Mouse (Mus musculus) left cerebral cortex, postnatal 10 days (tissue): ENCODE results near the gene Kpna7. TPM values are rescaled to one million over a fixed set of nuclear protein-coding genes. Genes with fewer than 3 reads are reported as not detected.
"Not testable (repeated sequence)": the region's sequence is repeated elsewhere in the genome, so short reads cannot be mapped to it uniquely, and the experiment has no call there.

Experiments
- DNase-seq, 2 experiments: peaks; one replicate each; pipeline ENCODE4 v3.0.0; 2021 to 2022; ENCODE audit warnings: low spot score in 2 of 2, mixed read lengths in 1 of 2; ENCODE audit errors: extremely low spot score in 1 of 2
- intact Hi-C: fragments of 180-260 bp; cut with DNase I; formaldehyde crosslinking; loops from one replicate; pipeline ENCODE4 v1.15.1; 2025
- total RNA-seq, 2 experiments: library from RNA; stranded (reverse); gene quantifications; 2 replicates each; pipeline ENCODE4 v1.2.3; 2021

Gene Kpna7
- total RNA-seq, 2 experiments from 2014 or later = not detected

- intact Hi-C loops = no loop called here
- no peak for DNase-seq
Measured at GRCm38 (mm10) chr5:145110401-145110800, 26.6 kb upstream of the Kpna7 start.

DNA sequence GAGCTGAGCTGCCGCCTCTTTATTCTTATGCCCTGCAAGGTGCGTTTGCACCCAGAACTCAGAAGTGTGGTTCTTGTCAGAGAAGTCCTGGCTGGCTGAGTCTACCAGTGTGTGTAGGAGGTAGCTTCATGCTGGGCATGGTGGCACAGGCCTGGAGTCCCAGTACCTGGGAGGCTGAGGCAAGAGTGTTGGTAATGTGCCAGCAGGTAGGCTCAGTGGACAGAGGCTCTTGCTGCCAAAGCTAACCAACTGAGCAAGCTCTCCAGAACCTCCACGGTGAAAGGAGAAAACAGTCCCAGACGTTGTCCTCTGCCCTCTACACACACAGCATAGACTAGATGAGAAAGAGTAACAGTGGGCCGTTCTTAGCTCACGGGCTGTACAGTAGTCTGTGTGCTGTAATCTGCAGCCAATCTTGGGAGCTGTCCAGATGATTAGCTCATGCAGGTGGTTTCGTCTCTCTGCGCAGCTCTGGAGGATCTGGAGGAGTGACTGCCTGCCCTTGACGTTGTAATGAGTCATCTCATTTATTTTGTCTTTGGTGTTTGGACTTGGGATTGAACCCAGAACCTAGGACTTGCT, 22.0 kb upstream of the Kpna7 start:
- DNase-seq = no peak
- intact Hi-C loops = no loop called here

GRCm38 (mm10) chr5:145104328-145104727, 20.5 kb upstream of the Kpna7 start:
- no peak for DNase-seq
- intact Hi-C loops = no loop called here

DNA sequence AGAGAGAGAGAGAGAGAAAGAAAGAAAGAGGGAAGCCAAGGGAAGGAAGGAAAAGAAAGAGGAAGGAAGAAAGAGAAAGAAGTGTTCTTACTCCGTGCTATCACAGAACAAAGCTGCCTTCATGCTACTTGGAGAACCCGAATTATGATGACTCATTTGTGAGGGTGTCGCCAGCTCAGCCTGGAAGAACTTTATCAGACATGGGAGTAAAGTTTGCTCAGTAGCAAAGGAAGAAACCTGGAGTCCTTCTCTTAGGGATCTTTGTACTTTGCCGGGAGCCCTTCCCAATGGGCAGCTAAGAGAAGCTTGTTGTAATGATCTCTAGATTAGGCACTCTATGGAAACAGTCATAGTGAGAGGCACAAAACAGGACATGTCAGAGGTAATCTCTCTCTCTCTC, 18.9 kb upstream of the Kpna7 start:
- DNase-seq = no peak
- intact Hi-C loops = no loop called here

- intact Hi-C loops, DNase-seq: not testable (repeated sequence)
Measured at GRCm38 (mm10) chr5:145101451-145101850, 17.6 kb upstream of the Kpna7 start.

- intact Hi-C loops = no loop called here
- DNase-seq = no peak
Measured at GRCm38 (mm10) chr5:145100960-145101359, 17.1 kb upstream of the Kpna7 start.

DNA sequence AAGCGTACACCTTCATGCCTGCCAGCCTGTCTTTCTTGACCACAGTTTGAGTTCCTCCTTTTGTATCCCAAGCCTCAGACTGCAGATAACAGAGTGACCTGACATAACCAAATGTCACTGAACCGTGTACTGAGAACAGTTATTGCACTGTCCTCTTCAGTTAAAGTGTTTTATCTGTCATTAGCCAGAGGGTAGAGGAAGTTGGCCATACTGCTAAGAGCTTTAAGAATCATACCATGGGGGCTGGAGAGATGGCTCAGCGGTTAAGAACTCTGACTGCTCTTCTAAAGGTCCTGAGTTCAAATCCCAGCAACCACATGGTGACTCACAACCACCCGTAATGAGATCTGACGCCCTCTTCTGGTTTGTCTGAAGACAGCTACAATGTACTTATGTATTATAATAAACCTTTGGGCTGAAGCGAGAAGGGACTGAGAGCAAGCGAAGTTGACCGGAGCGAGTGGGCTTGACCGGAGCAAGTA, 14.6 kb upstream of the Kpna7 start:
- no peak for DNase-seq
- intact Hi-C loops = no loop called here

DNA sequence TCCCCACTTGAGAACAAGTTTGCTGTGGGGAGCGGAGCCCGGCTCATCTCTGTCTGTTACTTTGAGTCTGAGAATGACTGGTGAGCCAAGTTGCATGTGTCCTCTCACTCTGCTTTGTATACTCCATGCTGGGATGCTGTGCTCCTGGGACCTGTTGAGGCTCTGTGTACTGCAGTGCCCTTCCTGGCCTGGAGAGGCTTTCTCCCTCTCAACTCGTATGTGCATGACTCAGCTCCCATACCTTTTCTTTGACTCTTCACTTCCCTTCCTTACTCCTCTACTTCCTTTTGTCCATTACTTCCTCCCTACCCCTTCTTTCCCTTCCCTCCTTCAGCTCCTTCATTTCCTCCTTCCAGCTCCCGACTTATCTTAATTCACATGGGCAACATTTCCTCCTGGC, 12.4 kb upstream of the Kpna7 start:
- DNase-seq = no peak

GRCm38 (mm10) chr5:145089878-145090277, 6.0 kb upstream of the Kpna7 start:
- no peak for DNase-seq
- intact Hi-C loops = no loop called here

More for the DNA sequence above, 12.4 kb upstream of the Kpna7 start:
- intact Hi-C loops = no loop called here

DNA sequence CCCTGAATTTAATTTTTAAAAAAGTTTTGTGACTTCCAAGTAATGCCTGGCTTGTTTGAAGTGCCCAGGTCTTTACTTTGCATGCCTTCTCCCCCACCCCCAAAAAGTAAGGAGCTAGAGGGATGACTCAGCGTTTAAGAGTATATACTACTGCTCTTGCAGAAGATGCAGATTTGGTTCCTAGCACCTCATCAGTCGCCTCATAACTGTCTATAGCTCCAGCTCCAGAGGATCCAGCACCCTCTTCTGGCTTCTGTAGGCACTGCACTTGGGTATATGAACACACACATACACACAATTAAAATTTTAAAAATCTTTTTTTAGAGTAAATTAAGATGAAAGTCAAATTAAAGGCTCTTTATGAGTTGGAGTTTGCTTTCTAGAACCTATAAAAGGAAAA, 4.4 kb upstream of the Kpna7 start:
- intact Hi-C loops = no loop called here
- no peak for DNase-seq

- intact Hi-C loops = no loop called here
- DNase-seq = no peak
Measured at GRCm38 (mm10) chr5:145084822-145085221, 992 bp upstream of the Kpna7 start.

DNA sequence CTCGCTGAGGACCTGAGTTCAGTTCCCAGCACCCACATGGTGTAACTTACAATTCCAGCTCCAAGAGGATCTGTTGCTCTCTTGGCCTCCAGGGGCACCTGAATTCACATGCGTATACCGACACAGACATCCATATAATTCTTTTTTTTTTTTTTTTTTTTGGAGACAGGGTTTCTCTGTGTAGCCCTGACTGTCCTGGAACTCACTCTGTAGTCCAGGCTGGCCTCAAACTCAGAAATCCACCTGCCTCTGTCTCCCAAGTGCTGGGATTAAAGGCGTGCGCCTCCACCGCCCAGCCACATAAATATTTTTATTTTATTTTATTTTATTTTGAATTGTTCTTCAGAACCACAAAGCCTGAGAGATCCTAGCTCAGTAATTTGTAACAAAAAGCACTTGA, 629 bp downstream of the Kpna7 start:
- DNase-seq, intact Hi-C loops: not testable (repeated sequence)

GRCm38 (mm10) chr5:145081866-145082613, 1.8 kb downstream of the Kpna7 start:
- no peak for DNase-seq
- intact Hi-C loops = no loop called here

- intact Hi-C loops = no loop called here
- DNase-seq = no peak
Measured at GRCm38 (mm10) chr5:145075081-145075480, 8.7 kb downstream of the Kpna7 start.

DNA sequence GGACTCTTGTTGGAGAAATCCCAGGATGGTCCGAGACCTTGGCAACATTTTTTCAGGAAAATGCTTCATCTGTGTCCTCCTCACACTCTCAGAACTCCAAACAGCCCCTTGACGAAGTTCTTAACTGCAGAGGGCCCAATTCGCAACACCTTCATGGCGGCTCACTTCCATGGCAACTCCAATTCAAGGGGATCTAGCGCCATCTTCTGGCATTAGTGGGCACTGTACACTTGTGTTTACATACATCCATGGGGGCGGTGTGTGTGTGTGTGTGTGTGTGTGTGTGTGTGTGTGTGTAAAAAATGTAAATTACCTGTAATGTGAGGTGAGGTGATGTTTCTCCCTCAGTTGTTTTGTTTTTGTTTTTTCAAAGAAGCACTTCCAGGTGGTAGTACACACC, 12.5 kb downstream of the Kpna7 start:
- DNase-seq = no peak
- intact Hi-C loops = loop anchor here (5.0 kb wide), 1 partner anchor 54 kb away; no protein-coding TSS in a partner anchor

DNA sequence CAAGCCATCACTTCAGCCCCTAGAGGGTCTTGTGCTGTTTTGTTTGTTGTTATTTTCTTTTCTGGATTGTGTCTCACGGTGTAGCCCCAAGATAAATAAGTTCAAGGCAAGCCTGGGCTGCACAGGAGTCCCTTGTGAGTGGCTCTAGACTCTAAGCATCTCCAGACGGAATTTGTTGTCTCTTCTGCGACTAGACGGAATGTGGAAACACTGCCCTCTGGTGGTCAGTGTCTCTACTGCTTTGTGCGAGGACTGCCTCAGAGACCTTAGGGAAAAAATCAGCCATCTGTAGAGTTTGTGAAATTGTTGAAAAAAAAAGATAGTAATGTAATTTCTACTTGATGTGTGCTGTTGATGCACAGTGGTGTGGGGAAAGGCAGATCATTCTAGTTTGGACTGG, 14.1 kb downstream of the Kpna7 start:
- intact Hi-C loops = loop anchor here (5.0 kb wide), 1 partner anchor 52 kb away; no protein-coding TSS in a partner anchor
- peak; percentile 73 to 78 for DNase-seq

DNA sequence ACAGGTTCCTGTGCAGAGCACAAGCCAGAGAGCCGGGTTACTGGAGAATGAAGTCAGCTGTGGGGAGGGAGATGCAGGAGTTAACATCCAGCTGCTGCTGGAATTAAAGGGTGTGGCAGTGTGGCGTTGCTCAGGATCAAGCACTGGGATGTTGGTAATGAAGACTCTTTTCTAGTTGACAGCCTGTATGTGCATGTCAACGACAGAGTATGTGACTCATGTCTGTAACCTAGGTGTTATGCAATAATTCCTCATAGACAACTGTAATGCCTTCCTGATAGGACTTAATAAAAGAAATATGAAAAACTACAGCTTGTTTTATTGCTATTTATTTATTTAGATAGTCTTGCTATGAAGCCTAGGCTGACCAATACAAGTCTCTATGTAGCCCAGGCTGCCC, 15.0 kb downstream of the Kpna7 start:
- no peak for DNase-seq
- intact Hi-C loops = no loop called here

DNA sequence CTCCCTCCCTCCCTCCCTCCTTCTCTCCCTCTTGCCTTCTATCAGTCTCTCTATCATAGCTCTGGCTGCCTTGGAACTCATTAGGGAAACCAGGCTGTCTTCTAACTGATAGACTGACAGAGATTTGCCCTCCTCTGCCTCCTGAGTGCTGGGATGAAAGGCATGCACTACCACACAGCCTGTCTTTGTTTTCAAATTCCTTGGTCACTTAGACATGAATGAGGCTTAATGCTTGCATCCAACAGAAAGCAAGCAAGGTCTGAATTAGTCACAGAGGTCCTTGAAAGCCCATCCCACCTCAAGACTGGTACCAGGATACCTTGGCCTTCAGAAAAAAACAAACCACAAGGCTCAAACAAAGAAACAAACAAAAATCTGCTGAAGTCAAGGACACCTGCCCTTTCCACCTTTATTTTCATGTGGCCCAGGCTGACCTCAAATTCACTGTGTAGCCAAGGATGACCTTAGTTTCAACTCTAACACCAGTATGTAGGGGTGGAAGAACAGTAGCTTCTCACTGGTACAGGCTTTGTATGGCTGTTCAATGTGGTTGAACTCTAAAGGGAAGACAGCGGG, 19.0 kb downstream of the Kpna7 start:
- intact Hi-C loops = no loop called here

GRCm38 (mm10) chr5:145059524-145059923, 24.3 kb downstream of the Kpna7 start:
- DNase-seq = no peak
- intact Hi-C loops = no loop called here

More for the DNA sequence above, 19.0 kb downstream of the Kpna7 start:
- DNase-seq = no peak

- no peak for DNase-seq
- intact Hi-C loops = no loop called here
Measured at GRCm38 (mm10) chr5:145058722-145059121, 25.1 kb downstream of the Kpna7 start.
